Mouse (Mus musculus): ENCODE results near the gene Jak2. TPM values are rescaled to one million over a fixed set of nuclear protein-coding genes. Genes with fewer than 3 reads are reported as not detected.
A peak's percentile ranks its signal among the peaks of the same experiment; 100 is the strongest.

Gene Jak2
- total and polyA plus RNA-seq, 2 experiments from 2014 or later: 13.2 to 52.5 TPM

GRCm38 (mm10) chr19:29325053-29325851, 73.6 kb downstream of the Jak2 start, which contains the start of gene Insl6:
TSS of gene Insl6 (minus strand) at chr19:29325356.
- Histone ChIP-seq H3K4me3 (ENCODE audit: low read depth, low read length) (peak within 1 kb of the TSS; percentile 29), H3K27me3 (ENCODE audit: insufficient read depth, low read length) (no peaks in the 10 kb centered on the region), H3K4me1 (ENCODE audit: insufficient read depth) (no peaks in the 10 kb centered on the region), H3K4me2 (ENCODE audit: low read depth) (peak within 1 kb of the TSS; percentile 59), H3K27ac (ENCODE audit: low read depth, low read length) (no peak within 1 kb of the TSS), H3K9me3 (ENCODE audit: low read length) (no peaks in the 10 kb centered on the region), H3K36me3 (ENCODE audit: insufficient read depth) (no peaks in the 10 kb centered on the region), H3K9ac (no peak within 1 kb of the TSS)
- WGBS: 6% methylated on average over 26 of the region's 31 CpGs
- ATAC-seq: peak; percentile 69; the same call in 1 of the 2 replicates
- DNase-seq: no peak
- TF ChIP-seq CTCF (IDR thresholded peaks at IDR 0.05; ENCODE audit: low read depth): no peak

- no peak for TF ChIP-seq CTCF (IDR thresholded peaks at IDR 0.05; ENCODE audit: low read depth)
- no peaks in the 10 kb centered on the region for H3K9me3 ChIP-seq (ENCODE audit: low read length)
- ATAC-seq (no peak), DNase-seq (no peak)
- no peaks in the 10 kb centered on the region for H3K4me1 ChIP-seq (ENCODE audit: insufficient read depth)
- H3K4me3 ChIP-seq (ENCODE audit: low read depth, low read length): no peak overlapping the region
- H3K27ac ChIP-seq (ENCODE audit: low read depth, low read length): no peak overlapping the region
- no peaks in the 10 kb centered on the region for H3K36me3 ChIP-seq (ENCODE audit: insufficient read depth)
- H3K9ac ChIP-seq: no peak overlapping the region
- H3K4me2 ChIP-seq (ENCODE audit: low read depth): no peak overlapping the region; the same call in 1 of the 2 replicates
- H3K27me3 ChIP-seq (ENCODE audit: insufficient read depth, low read length): no peaks in the 10 kb centered on the region
- 73% methylated on average over 9 of the region's 9 CpGs for WGBS
These were observed 74.2 kb downstream of the Jak2 start for GRCm38 (mm10) chr19:29325852-29326180.

GRCm38 (mm10) chr19:29326396-29326795, 74.8 kb downstream of the Jak2 start:
- ATAC-seq (no peak), DNase-seq (no peak)
- 68% methylated on average over 4 of the region's 4 CpGs for WGBS
- no peaks in the 10 kb centered on the region for H3K9me3 ChIP-seq (ENCODE audit: low read length)
- H3K4me3 ChIP-seq (ENCODE audit: low read depth, low read length): no peak overlapping the region
- H3K36me3 ChIP-seq (ENCODE audit: insufficient read depth): no peaks in the 10 kb centered on the region
- no peak overlapping the region for H3K4me2 ChIP-seq (ENCODE audit: low read depth)
- no peak overlapping the region for H3K27ac ChIP-seq (ENCODE audit: low read depth, low read length)
- no peak overlapping the region for H3K9ac ChIP-seq
- TF ChIP-seq CTCF (IDR thresholded peaks at IDR 0.05; ENCODE audit: low read depth): no peak
- no peaks in the 10 kb centered on the region for H3K4me1 ChIP-seq (ENCODE audit: insufficient read depth)
- H3K27me3 ChIP-seq (ENCODE audit: insufficient read depth, low read length): no peaks in the 10 kb centered on the region

GRCm38 (mm10) chr19:29326822-29327552, 75.4 kb downstream of the Jak2 start:
- H3K4me3 ChIP-seq (ENCODE audit: low read depth, low read length): no peak overlapping the region
- H3K9ac ChIP-seq: no peak overlapping the region
- H3K27ac ChIP-seq (ENCODE audit: low read depth, low read length): no peak overlapping the region
- 59% methylated on average over 13 of the region's 13 CpGs for WGBS
- ATAC-seq (no peak), DNase-seq (no peak)
- H3K4me1 ChIP-seq (ENCODE audit: insufficient read depth): no peaks in the 10 kb centered on the region
- H3K4me2 ChIP-seq (ENCODE audit: low read depth): no peak overlapping the region
- H3K36me3 ChIP-seq (ENCODE audit: insufficient read depth): no peaks in the 10 kb centered on the region
- TF ChIP-seq CTCF (IDR thresholded peaks at IDR 0.05; ENCODE audit: low read depth): no peak
- H3K27me3 ChIP-seq (ENCODE audit: insufficient read depth, low read length): no peaks in the 10 kb centered on the region
- no peaks in the 10 kb centered on the region for H3K9me3 ChIP-seq (ENCODE audit: low read length)

- Histone ChIP-seq H3K9me3 (ENCODE audit: low read length) (no peaks in the 10 kb centered on the region), H3K4me1 (ENCODE audit: insufficient read depth) (no peaks in the 10 kb centered on the region), H3K36me3 (ENCODE audit: insufficient read depth) (no peaks in the 10 kb centered on the region), H3K27me3 (ENCODE audit: insufficient read depth, low read length) (no peaks in the 10 kb centered on the region), H3K27ac (ENCODE audit: low read depth, low read length) (peak within 1 kb of the TSS; percentile 57; the same call in 1 of the 2 replicates), H3K4me3 (ENCODE audit: low read depth, low read length) (peak within 1 kb of the TSS; percentile 49), H3K4me2 (ENCODE audit: low read depth) (peak within 1 kb of the TSS; percentile 79), H3K9ac (peak within 1 kb of the TSS; percentile 72)
- WGBS: 1% methylated on average over 23 of the region's 23 CpGs
- TF ChIP-seq CTCF (IDR thresholded peaks at IDR 0.05; ENCODE audit: low read depth): no peak
- peak; percentile 76 for DNase-seq
- peak; percentile 91 for ATAC-seq
These were observed 82.6 kb downstream of the Jak2 start, which contains the start of gene Rln1 for GRCm38 (mm10) chr19:29334068-29334745. TSS of gene Rln1 (minus strand) at chr19:29334670.

GRCm38 (mm10) chr19:29336624-29337023, 85.0 kb downstream of the Jak2 start:
- H3K36me3 ChIP-seq (ENCODE audit: insufficient read depth): no peaks in the 10 kb centered on the region
- no peak overlapping the region for H3K9ac ChIP-seq
- no peaks in the 10 kb centered on the region for H3K9me3 ChIP-seq (ENCODE audit: low read length)
- no peaks in the 10 kb centered on the region for H3K4me1 ChIP-seq (ENCODE audit: insufficient read depth)
- 89% methylated on average over 2 of the region's 2 CpGs for WGBS
- no peak for ATAC-seq
- H3K27me3 ChIP-seq (ENCODE audit: insufficient read depth, low read length): no peaks in the 10 kb centered on the region
- H3K27ac ChIP-seq (ENCODE audit: low read depth, low read length): no peak overlapping the region
- no peak for DNase-seq
- no peak; the same call in 1 of the 2 replicates for TF ChIP-seq CTCF (IDR thresholded peaks at IDR 0.05; ENCODE audit: low read depth)
- H3K4me3 ChIP-seq (ENCODE audit: low read depth, low read length): no peak overlapping the region
- H3K4me2 ChIP-seq (ENCODE audit: low read depth): no peak overlapping the region

Data from forebrain, postnatal 0 days (tissue).